Comparison of ENCODE assay signal across 29 mouse cellular contexts in the genomic region with DNA sequence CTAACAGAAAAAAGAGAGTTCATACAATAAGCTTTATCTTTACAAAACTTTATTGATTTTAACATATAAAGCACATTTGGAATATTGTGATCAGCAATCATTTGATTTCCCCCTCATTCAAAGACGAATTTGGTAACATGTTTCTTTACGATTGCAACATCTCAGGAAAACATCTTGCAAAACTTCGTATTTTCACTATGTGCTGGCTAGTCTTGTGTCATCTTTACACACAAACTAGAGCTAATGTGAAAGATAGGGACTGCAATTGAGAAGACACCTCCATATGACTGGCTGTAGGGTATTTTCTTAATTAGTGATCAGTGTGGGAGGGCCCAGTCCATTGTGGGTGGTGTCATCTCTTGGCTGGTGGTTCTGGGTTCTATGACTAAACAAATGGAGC. TPM values are rescaled to one million over a fixed set of nuclear protein-coding genes. Genes with fewer than 3 reads are reported as not detected.
DNase-seq lines count a peak whose midpoint lies in the region; ATAC-seq and TF ChIP-seq lines count a peak whose summit lies in the region.
"Had no signal": no experiment of that assay in that cellular context is flagged by ENCODE, and none has a peak within 500 bp of the region (broad histone marks: within the 10 kb centered on the region; RNA-seq: fewer than 3 reads in every experiment).

No protein-coding gene starts in this region.

- 73% methylated on average over 3 of the region's 3 CpGs for WGBS in lung, adult 2 months

- DNase-seq in lung, postnatal 36 days, result peak; percentile 2
- DNase-seq in lung, adult 2 months, result no peak
- DNase-seq in ovary, postnatal 36 days (ENCODE audit: low spot score), result no peak
- no peak for DNase-seq in cerebellum, adult 9-10 months
- DNase-seq: adrenal gland, postnatal 10 days; adrenal gland, postnatal 36 days; cerebellum, adult 18-20 months; cerebellum, adult 9-11 months; cerebellum, postnatal 25 days; embryo, embryonic 11 days; gastrocnemius, postnatal 10 days; gastrocnemius, postnatal 36 days; heart, adult 11 months; heart, postnatal 10 days; heart, postnatal 36 days had no signal

- no peak for TF ChIP-seq CTCF in lung, adult 2 months (IDR thresholded peaks at IDR 0.05; ENCODE audit: insufficient read depth, low read length)

- H3K4me3 ChIP-seq in lung, adult 2 months (replicated peaks; ENCODE audit: extremely low read depth, low read depth, low read length), result no peak overlapping the region
- H3K4me3 ChIP-seq: embryonic facial prominence, embryonic 10.5 days; embryonic facial prominence, embryonic 13.5 days; erythroblast, embryonic 14.5 days; forebrain, embryonic 10.5 days; forebrain, embryonic 13.5 days; heart, embryonic 12.5 days; heart, embryonic 15.5 days; hindbrain, embryonic 10.5 days; hindbrain, embryonic 13.5 days had no signal

- 0 out of 2 replicates have a peak, but pooled peaks have one; percentile 39 for ATAC-seq in common myeloid progenitor, adult 5-6 weeks (replicated peaks; ENCODE audit: low read depth, poor library complexity, severe bottlenecking)
- ATAC-seq in megakaryocyte progenitor cell, adult 5-6 weeks (replicated peaks; ENCODE audit: poor library complexity), result peak; percentile 96
- ATAC-seq: activated CD4-positive, CD25-positive, alpha-beta regulatory T cell, adult 4 months; forebrain, embryonic 13.5 days; forebrain, embryonic 16.5 days; hindbrain, embryonic 16.5 days had no signal

- TF ChIP-seq POLR2A in lung, adult 2 months (IDR thresholded peaks at IDR 0.05; ENCODE audit: borderline replicate concordance, extremely low read depth, low read depth, low read length), result no peak

- H3K4me1 ChIP-seq in lung, adult 2 months (ENCODE audit: control insufficient read depth, insufficient read depth, low read length), result no peaks in the 10 kb centered on the region
- H3K4me1 ChIP-seq: embryonic facial prominence, embryonic 10.5 days; embryonic facial prominence, embryonic 13.5 days; forebrain, embryonic 10.5 days; forebrain, embryonic 13.5 days; heart, embryonic 12.5 days; heart, embryonic 15.5 days; hindbrain, embryonic 10.5 days; hindbrain, embryonic 13.5 days had no signal

RNA-seq across cellular contexts. Expression of a gene that starts 42.2 kb away (rescaled TPM):
- polyA plus RNA-seq in lung, adult 2 months (2012; rRNA removed), result 6.8 and 9.5 TPM in 2 replicates
- total RNA-seq in common myeloid progenitor, adult 5-6 weeks (2017), result 3.1 and 4.0 TPM in 2 replicates
- total RNA-seq in megakaryocyte progenitor cell, adult 5-6 weeks (2015), result 46.7 and 52.3 TPM in 2 replicates
- total RNA-seq in megakaryocyte progenitor cell, adult 5-6 weeks (2017), result 17.3 and 28.6 TPM in 2 replicates
- polyA plus RNA-seq: erythroblast, embryonic 14.5 days had no signal
